Mouse (Mus musculus) liver (tissue): Measurements from ENCODE around the gene Togaram2.
A peak's percentile ranks its signal among the peaks of the same experiment; 100 is the strongest.

Experiments used
- DNase-seq: peaks from one replicate; pipeline ENCODE4 v3.0.0-alpha.2; 2020; ENCODE audit warnings: mixed read lengths

The Togaram2 gene

GRCm38 (mm10) chr17:71684103-71684608 lies 11.1 kb downstream of the Togaram2 start:
- no peak for DNase-seq

GRCm38 (mm10) chr17:71687436-71687835 lies 14.4 kb downstream of the Togaram2 start:
- DNase-seq, result no peak

GRCm38 (mm10) chr17:71689903-71690302 lies 16.8 kb downstream of the Togaram2 start:
- no peak for DNase-seq

- no peak for DNase-seq
Observed at GRCm38 (mm10) chr17:71691361-71691875, 18.4 kb downstream of the Togaram2 start.

GRCm38 (mm10) chr17:71693313-71693712 lies 20.3 kb downstream of the Togaram2 start:
- no peak for DNase-seq

GRCm38 (mm10) chr17:71693780-71694179 lies 20.7 kb downstream of the Togaram2 start:
- peak; percentile 31 for DNase-seq

- DNase-seq, result no peak
Observed at GRCm38 (mm10) chr17:71695151-71695550, 22.1 kb downstream of the Togaram2 start.

GRCm38 (mm10) chr17:71695716-71696315 lies 22.8 kb downstream of the Togaram2 start:
- no peak for DNase-seq

GRCm38 (mm10) chr17:71696396-71696795 lies 23.3 kb downstream of the Togaram2 start:
- no peak for DNase-seq

GRCm38 (mm10) chr17:71697896-71698618 lies 25.0 kb downstream of the Togaram2 start:
- no peak for DNase-seq

- DNase-seq, result no peak
Observed at GRCm38 (mm10) chr17:71698619-71698956, 25.5 kb downstream of the Togaram2 start.

- no peak for DNase-seq
Observed at GRCm38 (mm10) chr17:71705113-71705512, 32.1 kb downstream of the Togaram2 start.

- DNase-seq, result no peak
Observed at GRCm38 (mm10) chr17:71705550-71706480, 32.8 kb downstream of the Togaram2 start.

- no peak for DNase-seq
Observed at GRCm38 (mm10) chr17:71707715-71708114, 34.7 kb downstream of the Togaram2 start.

GRCm38 (mm10) chr17:71712279-71712678 lies 39.2 kb downstream of the Togaram2 start:
- DNase-seq, result no peak

GRCm38 (mm10) chr17:71715034-71715433 lies 42.0 kb downstream of the Togaram2 start:
- no peak for DNase-seq

- DNase-seq, result no peak
Observed at GRCm38 (mm10) chr17:71717881-71718625, 45.0 kb downstream of the Togaram2 start.

- DNase-seq, result no peak
Observed at GRCm38 (mm10) chr17:71720434-71720833, 47.4 kb downstream of the Togaram2 start.

GRCm38 (mm10) chr17:71721019-71721418 lies 48.0 kb downstream of the Togaram2 start:
- no peak for DNase-seq

GRCm38 (mm10) chr17:71730655-71731054 lies 57.6 kb downstream of the Togaram2 start:
- DNase-seq, result no peak

- DNase-seq, result no peak
Observed at GRCm38 (mm10) chr17:71736442-71736841, 63.4 kb downstream of the Togaram2 start.

- DNase-seq, result no peak
Observed at GRCm38 (mm10) chr17:71742156-71742555, 69.1 kb downstream of the Togaram2 start.
